Mouse (Mus musculus) CD8-positive naive resting alpha-beta T cell, adult 57 days (primary cell): Measurements from ENCODE around the gene Apbb1ip. TPM values are rescaled to one million over a fixed set of nuclear protein-coding genes. Genes with fewer than 3 reads are reported as not detected.

ENCODE experiments used
- total RNA-seq: library from RNA; stranded (reverse); gene quantifications from one replicate; pipeline ENCODE4 v1.2.4, GENCODE M21; 2023

Apbb1ip gene
- total RNA-seq = 210 TPM

DNA sequence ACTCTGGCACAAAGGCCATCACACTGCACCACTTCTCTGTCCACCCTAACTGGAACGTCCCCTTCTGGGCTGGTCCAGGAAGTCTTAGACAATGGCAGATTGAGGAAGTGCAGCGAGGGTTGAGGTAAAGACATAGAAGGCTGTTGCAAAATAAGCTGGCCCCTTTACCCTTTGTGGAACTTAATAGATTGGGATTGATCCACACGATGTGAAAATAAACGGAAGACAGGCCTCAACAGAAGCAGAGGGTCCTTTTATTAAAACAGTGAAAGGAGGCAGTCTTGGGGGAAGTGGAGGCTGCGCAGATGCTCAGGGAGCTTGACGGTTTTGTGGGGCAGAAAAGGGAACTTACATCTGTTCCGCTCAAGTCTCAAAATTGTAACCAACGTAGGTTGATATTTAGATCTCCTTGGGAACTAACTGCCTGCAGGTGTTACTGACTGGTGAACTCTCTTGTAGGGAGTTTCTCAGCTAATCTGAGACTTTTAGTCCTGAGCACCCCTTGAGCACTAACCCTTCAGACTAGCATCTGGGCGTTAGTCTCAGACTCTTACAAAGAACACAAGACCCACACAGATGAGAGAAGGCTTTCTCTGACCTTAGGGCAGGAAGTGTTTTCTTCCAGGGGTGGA is at the start of gene Apbb1ip:
Gene Apbb1ip, plus strand, starts transcription at position 546 of the 632 bp plus-strand sequence.

GRCm38 (mm10) chr2:22895282-22896273 is 121.7 kb downstream of the Apbb1ip start, which contains the start of gene Pdss1:
Gene Pdss1 (plus strand): TSS chr2:22895522.

Other genes with a start within 250 kb of the Apbb1ip start
- not detected for gene Gad2, start 151.9 kb upstream of the Apbb1ip start, total RNA-seq
- 17.7 TPM for gene Pdss1, start 121.4 kb downstream of the Apbb1ip start, total RNA-seq